Mouse (Mus musculus): Measurements from ENCODE around the gene Dnah17. TPM values are rescaled to one million over a fixed set of nuclear protein-coding genes. Genes with fewer than 3 reads are reported as not detected.

The Dnah17 gene
- polyA plus RNA-seq, 2 experiments from 2014 or later = 0.28 to 0.46 TPM

- ATAC-seq = no peak
Observed at GRCm38 (mm10) chr11:118142547-118143165, 12.2 kb upstream of the Dnah17 start.

DNA sequence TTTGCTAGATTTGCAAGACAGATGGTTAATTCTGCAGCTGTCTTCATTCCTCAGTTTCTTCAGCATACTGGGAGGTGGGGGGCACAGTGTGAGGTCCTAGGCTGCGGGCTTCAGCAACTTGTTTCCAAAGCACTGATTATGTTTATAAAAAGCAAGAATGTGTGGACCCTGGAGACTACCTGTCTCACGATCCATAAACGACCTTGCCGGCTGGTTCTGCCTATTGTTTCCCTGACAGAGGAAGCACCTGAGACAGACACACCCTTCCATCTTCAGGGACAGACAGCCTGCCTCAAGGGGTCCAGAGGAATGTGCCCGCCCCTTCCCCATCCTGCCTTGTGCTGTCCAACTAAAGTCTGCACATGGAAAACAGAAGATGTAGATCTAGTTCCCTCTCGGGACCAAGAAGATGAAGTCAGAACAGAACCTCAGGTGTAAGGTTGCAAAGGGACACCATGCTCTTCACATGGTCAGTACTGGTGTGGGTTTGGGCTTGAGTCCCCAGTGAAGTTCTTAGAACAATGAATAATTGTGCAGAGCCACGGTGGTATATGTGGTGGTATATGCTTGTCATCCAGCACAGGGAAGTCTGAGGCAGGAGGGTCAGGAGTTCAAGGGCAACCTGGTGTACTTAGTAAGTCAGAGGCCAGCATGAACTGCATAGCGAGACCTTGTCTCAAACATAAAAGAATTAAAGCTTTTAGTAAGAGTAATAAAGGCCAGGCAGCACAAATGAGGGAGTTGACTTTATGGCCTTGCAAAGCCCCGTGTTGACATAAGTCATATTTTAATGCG is 10.5 kb upstream of the Dnah17 start:
- no peak for ATAC-seq

DNA sequence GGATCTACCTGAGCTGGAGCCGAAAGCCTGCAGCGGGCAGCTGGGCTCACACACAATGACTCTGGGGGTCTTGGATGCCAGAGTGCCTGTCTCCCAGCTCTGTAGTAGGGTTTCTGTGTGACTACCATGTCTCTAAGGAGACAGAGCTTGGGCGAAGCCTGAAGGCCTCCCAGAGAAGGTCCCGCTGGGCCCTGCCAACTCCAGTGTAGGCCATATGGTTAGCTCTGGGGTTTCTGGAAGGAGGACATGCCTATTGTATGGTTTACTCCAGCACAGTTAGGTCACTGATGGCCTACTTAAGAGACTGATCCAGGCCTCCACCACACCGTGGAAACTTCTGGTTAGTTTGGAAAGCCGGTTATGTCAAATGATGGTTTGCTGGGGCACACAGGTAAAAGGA is 7.9 kb upstream of the Dnah17 start:
- no peak for ATAC-seq

DNA sequence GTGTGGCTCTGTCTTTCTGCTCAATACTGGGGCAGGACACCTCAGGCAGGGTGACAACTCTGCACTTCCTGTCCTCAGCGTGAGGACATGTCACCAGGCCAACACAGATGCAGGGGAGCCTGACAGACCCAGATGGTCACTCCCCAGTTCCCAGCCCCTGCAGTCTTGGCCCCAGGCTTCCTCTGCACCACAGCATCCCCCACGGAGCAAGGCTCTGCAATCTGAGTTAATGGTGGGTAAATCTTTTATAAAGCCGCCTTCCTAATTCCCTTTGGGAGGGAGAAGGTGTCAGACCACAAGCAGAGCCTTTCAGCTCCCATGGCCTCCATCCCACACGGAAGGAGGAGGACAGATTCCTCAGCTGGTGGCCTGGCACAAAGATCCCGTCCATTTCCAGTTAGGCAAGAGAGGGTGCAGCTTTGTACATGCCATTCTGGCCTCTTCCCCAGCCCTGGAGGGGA is 5.8 kb upstream of the Dnah17 start:
- ATAC-seq = no peak

GRCm38 (mm10) chr11:118135271-118135670 is 4.8 kb upstream of the Dnah17 start:
- ATAC-seq = no peak

DNA sequence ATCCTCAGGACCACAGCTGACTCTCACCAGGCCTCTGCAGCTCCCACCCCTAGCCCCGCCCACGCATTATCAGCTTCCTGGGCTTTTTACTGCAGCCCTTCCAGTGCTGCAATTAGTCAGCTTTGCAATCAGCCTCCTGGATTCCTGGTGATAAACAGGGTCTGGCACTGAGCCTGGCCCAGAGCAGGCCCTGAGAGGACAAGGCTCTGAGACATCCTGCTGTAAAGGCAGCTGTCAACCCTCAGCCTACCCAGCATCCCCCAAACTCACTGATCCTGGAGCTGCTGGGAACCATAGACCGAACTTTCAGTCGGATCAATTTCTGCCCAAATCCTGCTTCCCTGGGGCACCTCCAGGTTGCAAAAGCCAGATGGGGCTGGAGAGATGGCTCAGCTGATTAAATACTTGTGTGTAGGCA is 3.3 kb upstream of the Dnah17 start:
- no peak for ATAC-seq

DNA sequence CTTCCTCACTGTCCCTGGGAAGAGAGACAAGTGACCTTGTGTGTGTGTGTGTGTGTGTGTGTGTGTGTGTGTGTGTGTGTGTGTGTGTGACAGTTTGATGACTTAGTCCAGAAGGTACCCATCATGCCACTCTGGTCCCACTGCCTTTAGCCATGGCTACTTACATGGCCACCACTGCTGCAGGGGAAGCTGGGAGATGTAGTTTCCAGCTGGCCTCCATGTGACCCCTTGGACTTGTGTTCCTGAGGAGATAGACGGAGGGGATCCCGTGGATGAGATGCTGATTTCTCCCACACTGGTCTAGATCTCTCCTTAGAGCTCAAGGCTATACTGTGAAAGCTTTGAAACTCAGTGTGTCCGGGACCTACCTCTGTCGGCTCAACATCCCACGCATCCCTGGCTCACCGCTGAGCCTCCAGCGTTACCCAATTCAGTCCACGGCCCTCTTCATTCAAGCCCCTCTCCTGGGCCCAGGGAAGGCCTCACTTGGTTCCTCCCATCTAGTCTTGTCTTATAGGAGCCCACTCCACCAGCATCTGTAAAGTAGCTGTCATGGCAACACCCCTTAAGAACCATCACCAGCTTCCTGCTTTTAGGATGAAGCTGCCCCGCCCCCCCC is 2.8 kb upstream of the Dnah17 start:
- no peak for ATAC-seq

DNA sequence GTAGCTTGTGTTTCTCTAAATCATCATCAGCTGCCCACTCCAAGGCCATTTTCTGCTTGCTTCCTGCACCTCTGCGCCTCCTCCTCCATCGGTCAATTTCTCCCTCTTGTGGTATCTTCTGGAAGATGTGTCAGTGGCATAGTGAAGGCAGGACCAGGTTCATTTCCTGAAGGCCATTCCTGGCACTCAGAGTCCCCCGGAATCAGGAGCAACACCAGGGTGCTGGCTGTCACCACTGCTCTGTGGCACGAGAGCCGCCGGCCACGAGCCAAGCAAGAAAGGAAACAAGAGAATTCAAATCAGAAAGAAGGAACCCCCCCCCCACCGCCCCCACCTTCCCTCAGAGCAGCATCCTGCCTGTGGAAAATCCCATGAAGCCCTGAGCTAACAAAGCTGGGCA is 1.7 kb upstream of the Dnah17 start:
- ATAC-seq = no peak

DNA sequence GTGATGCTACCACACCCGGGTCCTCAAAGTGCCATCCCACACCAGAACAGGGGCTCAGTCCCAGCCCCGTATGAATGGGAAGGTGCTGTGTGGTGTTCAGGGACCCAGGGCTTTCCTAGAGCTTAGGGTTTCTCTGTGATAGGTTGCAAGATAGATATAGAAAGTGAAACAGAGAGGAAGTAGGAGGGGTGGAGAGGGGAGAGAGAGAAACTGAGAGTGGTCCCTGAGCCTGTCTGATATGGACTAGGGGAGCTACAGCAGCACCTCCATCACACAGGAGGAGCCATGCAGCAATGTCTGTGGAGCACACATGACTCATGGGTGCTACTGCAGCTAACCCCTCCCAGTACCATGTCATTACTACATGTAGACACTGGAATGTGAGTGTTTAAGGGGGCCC is 622 bp downstream of the Dnah17 start:
- peak; percentile 84 for ATAC-seq

- no peak for ATAC-seq
Observed at GRCm38 (mm10) chr11:118121592-118121991, 8.8 kb downstream of the Dnah17 start.

DNA sequence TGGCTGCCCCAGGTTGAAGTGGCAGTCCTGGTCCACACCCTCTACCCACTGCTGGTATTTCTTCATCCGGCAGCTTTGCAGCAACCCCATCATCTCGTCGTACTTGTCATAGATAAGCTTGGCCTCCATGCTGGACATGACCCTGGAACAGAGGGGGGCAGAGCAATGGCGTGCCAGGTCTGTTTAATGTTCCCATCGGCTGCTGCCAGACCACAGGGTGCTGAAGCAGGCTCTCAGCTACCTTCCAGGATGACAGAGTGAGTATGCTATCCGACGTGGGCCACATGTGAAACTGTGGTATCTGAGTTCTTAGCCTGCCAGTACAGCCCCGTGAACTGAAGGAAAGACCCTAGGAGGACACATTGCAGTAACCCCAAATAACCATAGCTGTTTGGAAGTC is 11.7 kb downstream of the Dnah17 start:
- no peak for ATAC-seq

- no peak for ATAC-seq
Observed at GRCm38 (mm10) chr11:118114581-118115110, 15.8 kb downstream of the Dnah17 start.

DNA sequence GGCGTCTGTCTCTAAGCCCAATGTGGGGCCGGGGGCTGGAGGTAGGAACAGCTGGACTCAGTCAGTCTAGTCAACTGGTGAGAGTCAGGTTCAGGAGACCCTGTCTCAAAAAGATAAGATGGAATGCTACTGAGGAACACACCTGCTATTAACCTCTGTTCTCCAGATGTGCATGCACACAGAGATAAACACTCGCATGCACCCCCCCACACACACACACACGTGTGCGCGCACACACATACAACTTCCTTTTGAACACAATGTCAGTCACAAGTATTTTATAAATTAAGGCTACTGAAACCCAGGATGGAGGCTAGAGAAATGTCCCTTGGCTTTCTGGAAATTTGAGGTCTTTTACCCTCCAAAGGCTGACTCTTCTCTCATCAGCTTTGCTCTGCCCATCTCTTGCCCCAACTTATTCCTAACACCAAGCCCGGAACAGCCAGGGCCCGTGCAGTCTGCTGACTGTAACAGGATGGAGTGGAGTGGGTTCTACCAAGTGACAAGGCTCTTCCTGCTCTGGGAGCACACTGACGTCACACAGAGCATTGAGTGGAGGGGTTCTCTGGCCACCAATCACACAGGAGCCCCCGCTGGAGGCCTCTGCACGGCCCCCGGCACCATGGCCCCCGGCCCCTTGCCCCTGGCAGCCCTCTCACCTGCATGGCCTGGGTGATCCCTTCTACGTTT is 16.8 kb downstream of the Dnah17 start:
- no peak for ATAC-seq

DNA sequence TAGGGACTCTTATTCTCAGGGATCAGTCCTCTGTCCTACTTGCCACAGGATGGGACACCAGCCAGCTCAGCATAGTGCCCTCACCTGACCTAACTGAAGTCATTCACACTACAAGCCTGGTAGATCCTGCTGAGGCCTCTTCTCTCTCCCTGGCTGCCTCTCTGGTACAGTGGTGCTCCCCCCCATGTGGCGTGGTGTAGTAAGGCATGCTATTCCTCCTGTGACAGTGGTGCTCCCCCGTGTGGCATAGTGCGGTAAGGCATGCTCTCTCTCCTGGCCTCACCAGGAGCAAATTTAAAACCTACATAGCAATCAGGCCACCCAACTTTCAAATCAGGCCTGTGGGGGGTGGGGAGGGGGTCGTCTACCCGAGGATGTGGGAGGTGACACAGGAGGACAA is 26.4 kb downstream of the Dnah17 start:
- ATAC-seq = peak; percentile 94

GRCm38 (mm10) chr11:118103383-118103782 is 27.1 kb downstream of the Dnah17 start:
- no peak for ATAC-seq

GRCm38 (mm10) chr11:118102838-118103237 is 27.6 kb downstream of the Dnah17 start:
- ATAC-seq = peak; percentile 61

- no peak for ATAC-seq
Observed at GRCm38 (mm10) chr11:118101133-118101532, 29.3 kb downstream of the Dnah17 start.

GRCm38 (mm10) chr11:118096736-118097135 is 33.7 kb downstream of the Dnah17 start:
- no peak for ATAC-seq

DNA sequence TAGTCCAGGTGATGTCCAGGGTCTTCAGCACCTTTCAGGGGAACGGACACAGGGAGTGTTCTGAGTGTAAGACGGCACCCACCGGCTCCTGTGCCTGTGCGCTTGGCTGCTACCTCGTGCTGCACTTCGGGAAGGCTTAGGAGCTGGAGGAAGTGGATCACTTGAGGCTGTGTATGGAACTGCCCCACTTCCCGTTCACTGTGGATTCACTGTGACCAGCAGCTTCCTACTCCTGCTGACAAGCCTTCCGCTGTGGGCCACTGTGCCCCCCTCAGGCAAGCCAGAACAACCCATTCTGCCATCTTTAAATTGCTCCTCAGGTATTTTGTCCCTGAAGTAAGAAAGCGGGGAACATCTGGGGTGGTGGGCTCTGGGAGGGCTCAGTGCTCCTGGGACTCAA is 35.4 kb downstream of the Dnah17 start:
- no peak for ATAC-seq

- no peak for ATAC-seq
Observed at GRCm38 (mm10) chr11:118091002-118091670, 39.3 kb downstream of the Dnah17 start.

DNA sequence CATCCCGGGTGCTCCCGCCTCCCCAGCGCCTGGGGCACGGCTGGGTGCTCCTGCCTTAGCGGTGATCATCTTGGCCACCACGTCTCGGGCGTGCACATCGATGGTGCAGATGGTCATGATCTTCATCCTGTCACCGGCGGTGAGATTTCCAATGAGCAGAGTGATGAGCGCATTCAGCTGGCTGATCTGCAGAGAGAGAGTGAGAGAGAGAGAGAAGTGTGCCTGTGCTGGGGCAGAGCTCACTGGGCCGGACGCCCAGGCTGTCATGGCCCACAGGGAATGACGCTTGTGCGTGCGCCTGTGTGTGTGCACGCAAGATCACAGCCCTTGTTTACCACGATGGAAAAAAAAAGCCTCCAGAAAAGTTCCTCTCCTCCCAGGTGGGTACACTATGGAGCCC is 41.5 kb downstream of the Dnah17 start:
- ATAC-seq = no peak

DNA sequence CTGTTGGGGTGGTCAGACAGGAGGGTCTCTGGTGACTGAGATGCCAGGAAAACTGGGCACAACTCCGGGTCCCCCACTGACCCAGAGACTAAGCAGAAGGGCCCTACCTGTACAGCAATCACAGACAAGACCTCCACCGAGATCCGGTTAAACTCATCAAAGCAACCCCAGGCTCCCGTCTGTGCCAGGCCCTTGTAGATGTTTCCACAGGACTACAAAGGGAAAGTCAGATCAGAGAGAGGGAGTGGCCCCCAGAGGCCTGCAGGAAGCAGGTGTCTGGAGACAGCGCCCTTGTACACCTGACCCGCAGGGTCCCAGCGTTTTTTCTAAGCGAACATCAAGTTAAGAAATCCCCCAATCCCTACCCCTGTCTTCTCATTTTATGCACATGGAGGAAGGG is 44.5 kb downstream of the Dnah17 start:
- ATAC-seq = no peak

Data from activated CD4-positive, CD25-positive, alpha-beta regulatory T cell, adult 4 months (primary cell).